Mouse (Mus musculus) cerebellum, adult 2 months (tissue): ENCODE measurements around the gene Ubr4.

Experiments
- CTCF ChIP-seq: fragments of 200-500 bp; IDR thresholded peaks from 2 replicates; pipeline ENCODE4 v1.5.1; 2011; ENCODE audit warnings: low read depth, mild to moderate bottlenecking, control low read depth, low read length, moderate library complexity, borderline replicate concordance; ENCODE audit not compliant: insufficient read depth
- POLR2A ChIP-seq: fragments of 200-500 bp; IDR thresholded peaks from 2 replicates; pipeline ENCODE4 v1.6.1; 2011; ENCODE audit warnings: low read length, control low read depth, borderline replicate concordance; ENCODE audit not compliant: insufficient read depth

GRCm38 (mm10) chr4:139309651-139310050, 42.8 kb upstream of the Ubr4 start:
- no peak for TF ChIP-seq CTCF
- TF ChIP-seq POLR2A: no peak
